Mouse (Mus musculus) MEL (cell line): ENCODE measurements around the gene Ap3b1.

ENCODE experiments used
- CTCF ChIP-seq, 3 experiments: IDR thresholded peaks in 2 of 3; conservative IDR thresholded peaks in 1 of 3; 2 replicates each; pipeline ENCODE4 v1.5.1; 2011 to 2012; ENCODE audit warnings: low read length in 3 of 3, low read depth in 2 of 3, mild to moderate bottlenecking in 2 of 3, improper control_type of control experiment in 1 of 3, inconsistent platforms in 1 of 3, mixed read lengths in 1 of 3, moderate library complexity in 1 of 3; ENCODE audit not compliant: control insufficient read depth in 1 of 3, insufficient read depth in 1 of 3, poor library complexity in 1 of 3, severe bottlenecking in 1 of 3
- E2F4 ChIP-seq: IDR thresholded peaks from 2 replicates; pipeline ENCODE4 v1.6.1; 2011; ENCODE audit warnings: low read depth, low read length, improper control_type of control experiment, borderline replicate concordance
- EP300 ChIP-seq, 2 experiments: IDR thresholded peaks; 2 replicates each; pipeline ENCODE4 v1.6.1; 2011; ENCODE audit warnings: improper control_type of control experiment in 2 of 2, low read length in 2 of 2, low read depth in 1 of 2, mild to moderate bottlenecking in 1 of 2
- MAFK ChIP-seq: IDR thresholded peaks from 2 replicates; pipeline ENCODE4 v1.6.1; 2011; ENCODE audit warnings: low read depth, mild to moderate bottlenecking, low read length, improper control_type of control experiment, borderline replicate concordance
- MAX ChIP-seq: IDR thresholded peaks from 2 replicates; pipeline ENCODE4 v1.6.1; 2011; ENCODE audit warnings: low read length, improper control_type of control experiment
- RAD21 ChIP-seq: IDR thresholded peaks from 2 replicates; pipeline ENCODE4 v1.6.1; 2011; ENCODE audit warnings: mild to moderate bottlenecking, low read depth, low read length, improper control_type of control experiment
- ZNF384 ChIP-seq: IDR thresholded peaks from 2 replicates; pipeline ENCODE4 v1.6.1; 2012; ENCODE audit warnings: low read depth, mild to moderate bottlenecking, inconsistent platforms, low read length, improper control_type of control experiment

DNA sequence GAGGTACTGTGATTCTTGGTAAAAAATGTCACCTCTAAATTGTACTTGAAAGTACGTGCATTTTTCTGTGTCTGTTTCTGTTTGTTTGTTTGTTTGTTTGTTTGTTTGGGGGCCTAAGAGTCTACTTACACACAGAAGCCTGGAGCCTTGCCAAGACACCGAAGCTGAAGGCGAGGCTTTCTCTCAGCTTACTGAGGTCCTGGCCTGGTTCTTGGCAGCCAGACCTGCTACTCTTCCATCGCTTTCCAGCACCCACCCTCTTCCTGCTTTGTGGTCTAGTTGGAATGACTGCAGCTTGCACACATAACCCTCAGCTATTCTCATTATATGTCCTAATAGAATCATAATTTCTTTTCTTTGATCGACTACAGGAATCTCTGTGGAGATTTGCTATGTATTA is 80.6 kb downstream of the Ap3b1 start:
- TF ChIP-seq RAD21 (no peak), EP300 (IDR thresholded peaks at IDR 0.05; ENCODE audit: low read depth in 1 of 2, low read length in 2 of 2) (no peak), CTCF (IDR thresholded peaks at IDR 0.05 in 2 of 3, conservative IDR thresholded peaks at IDR 0.05 in 1 of 3; ENCODE audit: control insufficient read depth in 1 of 3, insufficient read depth in 1 of 3, low read depth in 2 of 3, low read length in 3 of 3, poor library complexity in 1 of 3, severe bottlenecking in 1 of 3) (no peak), ZNF384 (no peak), E2F4 (no peak), MAFK (no peak), MAX (no peak)
